Mouse (Mus musculus): ENCODE measurements around the gene Eci2.
"Not testable (repeated sequence)": the region's sequence is repeated elsewhere in the genome, so short reads cannot be mapped to it uniquely, and the experiment has no call there.

Gene Eci2

DNA sequence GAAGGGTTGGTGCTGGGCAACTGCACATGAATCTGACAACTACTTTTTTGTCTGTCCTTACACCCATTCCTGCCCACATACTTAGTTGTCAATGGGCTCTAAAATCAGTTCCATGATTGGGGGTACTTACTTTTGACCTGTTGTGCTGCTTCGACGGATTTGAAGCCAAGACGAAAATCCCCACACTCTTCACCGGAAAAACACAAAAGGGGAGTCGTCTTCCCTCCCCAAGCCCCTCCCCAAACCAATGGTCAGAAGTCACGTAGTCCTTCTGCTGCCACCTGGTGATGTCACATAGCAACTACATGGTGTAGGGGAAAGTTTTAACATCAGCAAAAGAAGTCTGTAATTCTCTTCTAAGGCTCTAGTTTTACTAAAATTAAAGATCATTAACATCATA, at the start of gene Eci2:
Eci2 (minus strand) TSS at position 218 of the 400 bp plus-strand sequence.
- DNase-seq (ENCODE audit: low spot score), result peak; percentile 32

DNA sequence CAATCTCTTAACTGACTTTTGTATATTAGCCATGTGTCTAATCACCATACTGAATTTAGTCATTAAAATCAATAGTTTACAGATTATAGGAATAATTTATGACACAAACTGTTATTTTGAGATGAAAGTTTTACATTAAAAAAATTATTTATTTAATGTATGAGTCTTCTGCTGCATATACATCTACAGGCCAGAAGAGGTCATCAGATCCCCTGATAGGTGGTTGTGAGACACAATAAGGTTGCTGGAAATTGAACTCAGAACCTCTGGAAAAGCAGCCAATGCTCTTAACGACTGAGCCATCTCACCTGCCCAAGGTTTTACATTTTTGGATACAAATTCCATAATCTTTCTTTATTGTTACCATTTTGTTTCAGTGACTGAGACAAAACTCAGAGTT, 48.0 kb upstream of the Eci2 start:
- DNase-seq (ENCODE audit: low spot score), result no peak

DNA sequence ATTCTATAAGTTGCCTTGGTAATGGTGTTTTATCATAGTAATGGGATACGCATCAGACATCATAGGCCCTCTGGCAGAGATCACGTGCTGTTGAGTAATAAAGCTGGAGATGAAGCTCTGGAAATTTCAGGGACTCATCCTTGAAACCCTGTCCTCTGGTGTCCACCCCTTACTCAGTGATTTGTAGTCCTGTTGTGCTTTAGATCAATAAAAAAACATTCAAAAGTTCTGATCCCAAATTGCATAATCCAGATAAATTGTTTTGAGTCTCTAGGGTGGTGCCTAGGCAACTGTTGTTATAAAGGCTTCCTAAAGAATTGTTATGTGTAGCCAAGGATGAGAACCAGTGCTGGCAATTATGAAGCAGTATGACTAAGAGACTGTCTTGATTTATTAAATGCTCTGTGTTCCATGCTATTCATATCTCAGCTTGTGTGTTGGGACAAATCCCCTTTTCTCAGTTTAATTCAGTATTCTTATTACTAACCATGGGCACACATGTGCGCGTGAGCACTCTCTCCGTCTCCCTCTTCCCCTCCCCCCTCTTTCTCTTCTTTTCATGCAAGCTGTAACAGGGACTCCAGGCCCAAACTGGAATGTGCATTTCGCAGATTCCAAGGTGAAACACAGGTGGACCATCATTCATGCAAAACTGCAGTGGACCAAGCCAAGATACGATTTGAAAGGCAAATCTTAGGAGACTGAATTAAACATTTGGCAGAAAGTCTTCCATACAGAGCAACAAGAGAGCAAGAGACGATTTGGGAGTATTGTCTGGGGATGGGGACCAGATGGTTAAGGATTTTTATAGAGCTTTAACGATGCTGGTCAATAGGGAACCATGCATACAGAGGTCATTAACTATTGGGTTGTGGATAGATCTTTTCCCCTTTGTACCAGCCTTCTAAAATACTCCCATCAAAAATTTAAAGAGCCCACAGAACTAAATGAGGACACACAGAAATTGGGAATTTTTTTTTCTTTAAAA, 43.9 kb upstream of the Eci2 start:
- DNase-seq (ENCODE audit: low spot score), result no peak

DNA sequence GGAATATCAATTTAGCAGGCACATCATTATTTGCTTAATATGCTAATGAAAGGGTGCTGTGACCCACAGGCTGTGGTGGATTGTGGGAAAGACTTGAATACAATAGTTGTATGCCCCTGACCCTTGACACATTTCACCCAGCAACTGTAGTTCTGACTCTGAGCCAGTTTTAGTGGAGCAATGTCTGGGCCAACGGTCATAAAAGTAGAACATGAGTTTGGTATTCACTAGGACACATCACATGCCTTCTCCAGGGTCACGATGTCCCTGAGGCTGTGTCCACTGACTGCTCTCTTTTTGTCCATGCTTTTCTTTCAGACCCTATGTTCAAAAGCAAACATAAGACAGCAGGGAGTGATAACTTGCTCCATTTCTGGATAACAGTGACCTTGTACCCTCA, 40.2 kb upstream of the Eci2 start:
- DNase-seq (ENCODE audit: low spot score), result no peak

DNA sequence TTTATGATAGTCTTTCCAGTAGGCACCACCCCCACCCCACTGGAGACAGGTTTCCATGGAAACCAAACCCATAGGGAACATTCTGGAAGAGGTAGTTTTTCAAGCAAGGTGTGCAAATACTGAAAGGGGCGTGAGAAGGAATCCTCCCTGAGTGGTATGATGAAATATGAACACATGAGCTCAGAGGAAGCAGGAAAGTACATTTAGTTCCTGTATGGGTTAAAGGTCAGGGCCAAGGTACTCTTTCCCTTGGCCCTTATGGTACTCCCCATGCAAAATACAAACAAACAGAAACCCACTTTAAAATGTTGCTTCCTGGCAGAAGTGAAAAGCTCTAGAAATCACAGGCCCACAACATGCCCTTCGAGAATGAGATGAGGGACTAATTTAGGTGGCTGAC, 39.1 kb upstream of the Eci2 start:
- no peak for DNase-seq (ENCODE audit: low spot score)

DNA sequence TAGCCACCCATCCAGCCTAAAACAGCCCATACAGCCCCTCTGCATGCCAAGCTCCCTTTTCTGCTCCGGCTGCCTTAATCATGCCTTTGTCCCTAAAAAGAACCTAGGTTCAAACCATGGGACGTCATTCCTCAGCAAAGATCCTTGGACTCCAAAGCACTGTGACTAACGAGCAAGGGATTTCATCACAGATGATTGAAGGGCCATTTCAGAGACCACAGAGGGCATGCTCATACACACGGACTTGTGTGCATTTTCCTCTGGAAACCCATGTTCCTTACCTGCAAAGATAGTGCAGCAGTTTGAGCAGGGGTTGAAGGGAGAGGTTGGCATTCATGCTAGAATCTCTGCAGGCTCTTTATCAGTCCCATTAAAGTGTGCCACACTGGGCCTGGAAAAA, 37.5 kb upstream of the Eci2 start:
- no peak for DNase-seq (ENCODE audit: low spot score)

DNA sequence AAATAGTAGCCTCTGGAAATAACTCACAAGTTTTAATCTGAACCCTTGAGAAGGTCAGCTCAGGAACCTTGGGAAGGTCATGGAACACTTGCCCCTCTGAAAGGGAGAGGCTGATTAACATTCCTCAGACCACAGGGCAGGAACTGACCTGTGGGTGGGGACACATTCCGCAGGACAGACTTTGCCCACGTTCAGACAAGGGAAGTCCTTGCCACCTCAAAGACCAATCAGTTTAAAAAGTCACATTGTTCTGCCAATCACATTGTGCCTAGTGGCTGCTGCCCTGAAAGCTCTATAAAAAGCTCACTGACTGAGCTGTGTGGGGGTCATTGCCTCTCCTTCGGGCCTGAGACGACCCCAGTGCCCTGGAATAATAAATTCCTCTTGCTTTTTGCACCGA, 31.2 kb upstream of the Eci2 start:
- DNase-seq (ENCODE audit: low spot score), result no peak

DNA sequence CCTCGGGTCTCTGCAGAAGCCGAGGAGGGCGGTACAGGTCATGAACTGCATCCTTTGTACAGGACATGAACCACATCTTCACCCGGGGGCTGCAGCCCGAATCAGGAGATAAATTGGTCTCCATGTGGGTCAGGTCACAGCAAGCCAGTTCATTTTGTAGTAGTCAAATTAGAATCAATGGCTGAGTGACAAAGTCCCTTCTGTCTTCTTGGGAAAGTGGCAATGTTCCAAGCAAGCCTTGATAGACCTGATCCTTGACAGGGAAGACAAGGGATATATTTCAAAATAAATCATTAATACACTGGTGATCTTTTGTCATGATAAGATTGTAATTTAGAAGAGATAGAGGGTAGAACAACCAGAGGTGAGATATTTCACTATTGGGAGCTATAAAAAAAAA, 9.6 kb upstream of the Eci2 start:
- DNase-seq (ENCODE audit: low spot score), result no peak

DNA sequence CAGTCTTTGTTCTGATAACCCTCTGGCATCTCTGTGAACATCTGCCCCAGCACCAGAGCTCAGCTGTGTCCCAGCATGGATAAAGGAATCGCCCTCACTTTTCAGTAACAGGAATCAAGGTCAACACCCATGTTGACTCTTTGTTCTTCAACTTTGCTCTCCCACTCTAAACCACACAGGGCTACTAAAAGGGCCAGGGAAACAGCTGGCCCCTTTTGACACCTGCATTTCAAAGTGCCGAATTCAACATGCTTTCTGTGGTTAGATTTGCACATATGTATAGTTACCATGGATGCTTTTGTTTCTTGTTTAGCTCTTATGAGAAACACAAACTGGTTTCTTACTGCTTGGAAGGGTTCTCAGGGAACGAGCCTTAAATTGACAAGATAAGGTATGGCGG, 8.8 kb upstream of the Eci2 start:
- no peak for DNase-seq (ENCODE audit: low spot score)

DNA sequence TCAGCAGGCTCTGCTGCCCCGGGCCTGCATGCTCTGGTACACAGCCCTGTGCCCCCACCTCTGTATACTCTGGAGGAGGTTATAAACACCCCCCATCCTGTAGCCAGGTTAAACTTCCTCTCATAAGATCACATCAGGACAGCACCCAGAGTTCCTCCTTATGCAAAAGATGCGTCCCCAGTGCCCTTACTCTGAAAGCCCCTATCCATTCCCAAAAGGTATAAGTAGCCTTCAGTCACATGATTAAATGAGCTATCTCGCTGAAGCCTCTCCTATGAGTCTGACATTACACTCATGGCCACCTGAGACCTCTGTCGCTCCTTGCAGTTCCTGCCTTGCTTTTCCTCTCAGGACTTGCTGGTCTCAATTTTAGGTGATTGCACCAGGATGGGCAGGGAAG, 6.7 kb upstream of the Eci2 start:
- no peak for DNase-seq (ENCODE audit: low spot score)

DNA sequence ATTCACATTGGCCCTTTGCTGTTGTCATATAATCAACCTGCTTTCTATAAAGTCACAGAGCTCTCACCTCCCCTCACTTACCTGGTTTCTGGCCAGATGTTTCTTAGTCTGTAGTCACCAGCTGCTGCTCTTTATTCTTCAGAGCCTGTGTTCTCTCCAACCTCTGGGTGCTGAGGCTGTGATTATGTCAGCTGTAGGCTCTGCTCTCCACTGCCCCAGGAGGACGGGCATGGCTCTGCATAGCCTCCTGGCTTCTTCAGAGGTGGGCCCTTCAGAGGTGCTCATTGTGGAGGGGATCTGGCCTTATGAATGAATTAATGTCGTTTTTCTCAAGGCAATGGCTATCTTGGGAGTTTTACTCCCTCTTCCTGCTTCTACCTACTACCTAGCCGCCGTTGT, 4.8 kb upstream of the Eci2 start:
- no peak for DNase-seq (ENCODE audit: low spot score)

DNA sequence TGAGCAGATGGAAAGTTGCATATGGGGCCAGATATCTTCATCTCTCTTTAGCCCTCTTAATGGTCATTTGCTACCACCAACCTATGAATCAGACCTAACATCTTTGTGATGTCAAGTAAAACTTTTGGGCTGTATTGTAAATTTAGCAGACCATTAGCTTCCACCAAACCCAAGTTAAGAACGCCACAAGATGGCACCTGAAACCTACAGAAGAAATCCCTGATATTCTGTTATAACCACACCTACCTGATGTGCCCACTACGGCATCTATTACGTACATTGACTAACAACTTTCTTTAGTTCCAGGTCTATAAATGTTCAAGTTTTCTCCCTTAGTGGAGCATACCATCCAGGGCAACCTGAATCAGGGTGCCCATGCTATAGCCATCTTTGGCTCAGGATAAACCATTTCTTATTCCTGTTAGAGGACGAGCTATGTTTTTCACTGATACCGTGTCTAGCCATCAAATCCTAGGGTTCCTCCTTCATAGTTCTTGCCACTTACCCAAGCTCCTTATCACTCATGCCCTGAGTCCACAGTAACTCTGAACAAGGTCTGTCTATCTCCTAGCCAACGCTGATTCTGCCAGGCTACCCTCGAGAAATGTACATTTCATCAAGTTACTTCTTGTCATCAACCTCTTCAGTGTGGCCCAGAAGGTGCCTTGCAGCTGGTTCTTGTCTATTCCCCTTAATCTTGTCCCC, 4.2 kb upstream of the Eci2 start:
- no peak for DNase-seq (ENCODE audit: low spot score)

DNA sequence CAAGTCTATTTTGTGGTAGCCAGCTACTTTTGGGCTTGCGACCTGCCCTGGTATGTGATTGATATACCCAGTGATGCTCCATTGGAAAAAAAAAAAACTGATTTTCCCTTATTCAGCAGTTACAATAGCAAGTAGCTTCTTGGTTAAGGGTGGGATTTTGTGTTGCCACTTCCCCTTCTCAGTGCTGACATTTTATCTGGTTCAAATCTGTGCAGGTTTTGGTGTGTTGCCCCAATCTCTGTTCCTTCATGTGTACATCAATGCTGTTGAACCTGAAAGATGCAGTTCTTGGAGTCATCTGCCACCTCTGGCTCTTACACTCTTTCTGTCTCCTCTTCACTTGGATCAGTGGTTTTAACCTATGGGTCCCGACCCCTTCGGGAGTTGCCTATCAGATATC, 1.5 kb upstream of the Eci2 start:
- DNase-seq (ENCODE audit: low spot score), result no peak

DNA sequence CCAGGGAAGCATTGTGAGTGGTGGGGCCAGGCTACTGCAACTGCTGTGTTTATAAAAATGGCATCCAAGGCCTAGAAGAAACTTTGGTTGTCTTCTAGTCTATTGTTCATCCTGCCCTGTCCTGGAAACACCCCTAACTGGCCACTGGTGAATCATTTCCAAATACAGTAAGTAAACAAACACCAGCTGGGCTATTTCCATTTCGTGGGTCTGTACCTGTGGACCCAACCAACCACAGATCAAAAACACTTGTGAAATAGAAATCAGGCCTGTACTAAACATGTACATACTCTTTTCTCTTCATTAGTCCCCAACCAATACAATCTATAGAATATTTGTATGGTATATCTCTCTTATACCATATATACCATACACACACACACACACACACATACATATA, 3.5 kb downstream of the Eci2 start:
- DNase-seq (ENCODE audit: low spot score), result not testable (repeated sequence)

DNA sequence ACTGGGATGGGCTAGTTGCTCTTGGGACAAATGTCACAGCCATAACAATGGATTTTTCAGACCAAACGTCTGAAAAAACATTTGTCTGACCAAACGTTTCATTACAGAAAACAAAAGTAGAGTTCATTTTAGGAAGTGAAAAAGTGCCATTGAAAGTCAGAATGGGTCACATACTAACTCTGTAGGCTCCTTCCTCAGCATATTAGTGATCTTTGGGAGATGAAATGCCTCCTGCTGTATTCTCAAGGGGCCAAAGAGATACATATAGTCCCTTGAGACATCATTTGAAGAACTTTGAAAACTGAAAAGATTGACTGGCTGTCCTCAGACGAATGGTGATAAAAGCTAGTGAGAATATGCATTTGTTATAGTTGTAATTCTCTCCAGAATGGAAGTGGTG, 6.5 kb downstream of the Eci2 start:
- DNase-seq (ENCODE audit: low spot score), result no peak

DNA sequence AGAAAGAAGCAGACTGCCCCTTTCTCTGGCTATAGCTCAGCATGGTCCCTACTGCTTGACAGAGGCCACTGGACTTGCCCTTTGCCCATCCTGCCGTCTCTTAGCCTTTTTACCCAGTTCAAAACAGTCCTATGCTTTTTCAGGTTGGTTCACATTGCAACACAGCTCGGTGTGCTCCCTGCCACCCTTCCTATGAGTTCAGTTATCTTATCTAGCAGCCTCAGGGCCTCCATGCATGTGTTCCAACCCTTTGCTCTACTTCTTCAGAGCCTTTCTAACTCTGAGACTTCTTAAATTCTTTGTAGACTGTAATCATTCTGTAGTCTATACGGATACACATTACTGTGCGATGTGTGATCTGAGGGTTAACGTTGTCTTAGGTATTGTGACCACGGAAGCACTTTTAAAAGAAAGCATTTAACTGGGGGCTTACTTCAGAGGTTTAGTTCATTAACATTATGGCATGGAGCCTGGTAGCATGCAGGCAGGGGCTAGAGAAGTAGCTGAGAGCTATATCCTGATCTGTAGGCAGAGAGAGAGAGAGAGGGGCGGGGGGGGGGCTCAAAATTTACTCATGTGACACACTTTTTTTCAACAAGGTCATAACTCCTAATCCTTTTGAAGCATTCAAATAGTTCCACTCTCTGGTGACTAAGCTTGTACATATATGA, 7.9 kb downstream of the Eci2 start:
- DNase-seq (ENCODE audit: low spot score), result no peak

DNA sequence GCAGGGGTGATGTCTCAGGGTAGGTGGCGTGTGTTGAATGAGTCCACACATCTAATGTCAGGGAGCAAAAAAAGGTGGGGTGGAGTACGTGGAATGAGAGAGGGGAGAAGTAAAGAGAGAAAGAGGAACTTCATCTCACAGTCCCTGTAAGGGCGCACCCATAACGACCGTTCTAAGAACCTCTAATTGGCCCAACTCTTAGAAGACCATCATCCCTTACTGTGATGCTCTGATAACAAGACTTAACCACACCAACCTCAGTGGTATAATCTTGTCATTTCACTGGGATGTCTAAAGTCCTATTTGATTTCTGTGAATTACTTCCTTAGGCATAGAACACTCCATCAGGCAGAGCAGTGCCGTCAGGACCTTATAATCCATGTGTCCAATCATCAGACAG, 9.5 kb downstream of the Eci2 start:
- no peak for DNase-seq (ENCODE audit: low spot score)

DNA sequence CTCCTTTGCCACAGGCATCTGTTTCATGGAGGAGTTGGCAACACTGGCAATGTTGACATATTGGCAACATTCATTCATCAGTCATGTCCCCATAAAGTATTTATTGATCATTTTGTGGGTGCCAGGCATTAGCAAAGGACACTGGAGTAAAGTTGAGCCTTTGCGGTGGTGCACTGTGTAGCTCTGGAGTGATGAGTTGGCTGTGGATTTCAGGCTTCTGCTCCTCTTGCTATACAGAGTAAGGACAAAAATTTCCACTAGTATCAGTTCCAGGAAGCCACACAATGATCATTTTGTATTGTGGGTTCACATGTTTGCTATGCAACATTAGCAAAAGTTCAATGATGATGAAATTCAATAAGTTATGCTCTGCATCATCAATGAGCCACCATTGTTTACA, 10.8 kb downstream of the Eci2 start:
- DNase-seq (ENCODE audit: low spot score), result no peak

DNA sequence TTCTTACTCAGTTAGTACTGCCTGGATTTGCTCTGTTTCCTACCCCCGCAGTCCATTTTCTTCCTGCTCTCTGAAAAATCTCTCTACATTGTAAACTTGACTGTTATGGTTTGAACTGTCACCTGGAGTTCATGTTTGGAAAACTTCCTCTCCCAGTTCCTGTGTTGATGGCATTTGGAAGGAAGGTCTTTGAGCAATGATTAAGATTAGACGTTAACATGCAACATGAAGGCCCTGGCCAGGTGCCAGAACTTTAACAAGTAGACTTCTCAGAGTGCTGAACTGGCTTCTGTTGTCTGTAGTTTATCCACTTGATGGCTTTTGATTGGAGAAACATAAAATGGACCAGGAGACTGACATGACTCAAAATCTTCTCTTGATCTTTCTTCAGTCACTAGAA, 31.0 kb downstream of the Eci2 start:
- DNase-seq (ENCODE audit: low spot score), result no peak

DNA sequence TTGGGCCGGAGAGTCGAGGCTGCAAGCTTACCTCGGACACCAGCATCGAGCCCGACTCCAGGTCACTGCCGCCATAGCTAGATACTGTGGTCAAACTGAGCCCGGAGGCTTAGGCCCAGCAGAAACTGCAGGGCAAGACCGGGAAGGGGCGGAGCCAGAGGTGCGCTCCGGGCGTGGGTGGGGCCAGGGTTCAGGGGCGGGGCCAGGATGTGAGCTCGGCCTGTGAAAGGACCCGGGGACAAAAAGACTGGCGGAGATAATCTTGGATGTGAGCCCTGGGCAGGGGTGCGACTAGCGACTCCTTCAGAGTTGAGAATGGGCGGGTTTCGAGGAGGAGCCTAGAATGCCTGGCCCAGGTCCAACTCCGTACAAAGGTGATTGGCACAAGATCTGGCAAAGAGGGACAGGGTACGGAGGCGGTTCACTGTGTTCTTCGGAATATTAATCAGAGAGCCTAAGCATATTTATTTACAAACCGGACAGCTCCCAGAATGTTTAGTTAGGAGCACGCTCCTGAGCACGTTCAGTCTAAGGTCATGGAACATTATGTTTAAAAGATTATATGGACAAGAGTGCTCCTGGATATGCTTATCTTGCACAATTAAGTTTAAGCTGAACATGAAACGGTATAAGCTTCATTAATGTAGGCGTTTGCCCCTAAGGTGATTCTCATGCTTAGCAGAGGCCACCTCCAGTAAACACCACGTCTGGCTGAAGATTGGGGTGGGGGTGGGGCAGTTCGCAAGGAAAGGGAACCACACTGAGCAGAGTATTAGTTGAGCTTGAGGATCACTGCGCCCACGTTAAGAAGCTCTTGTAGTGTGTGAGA, 32.7 kb downstream of the Eci2 start:
- DNase-seq (ENCODE audit: low spot score), result peak; percentile 96

DNA sequence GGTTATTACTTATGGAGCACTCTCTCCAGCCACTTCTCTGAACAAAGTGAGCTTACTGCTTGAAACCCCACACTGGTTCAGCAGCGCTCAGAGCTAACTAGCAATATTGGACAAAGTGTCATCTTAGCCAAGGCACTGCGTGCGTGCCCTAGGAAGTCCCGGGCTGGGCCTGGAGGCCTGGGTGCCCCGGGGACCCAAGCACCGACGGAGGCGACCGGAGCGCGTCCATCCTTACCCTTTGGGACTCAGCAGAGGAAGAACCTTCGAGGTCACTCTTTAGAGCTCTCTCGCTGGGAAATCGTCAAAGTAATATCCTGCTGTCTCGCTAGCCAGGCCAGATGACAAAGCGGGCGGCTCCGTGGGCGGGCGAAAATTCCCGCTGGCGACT, 33.3 kb downstream of the Eci2 start:
- no peak for DNase-seq (ENCODE audit: low spot score)

DNA sequence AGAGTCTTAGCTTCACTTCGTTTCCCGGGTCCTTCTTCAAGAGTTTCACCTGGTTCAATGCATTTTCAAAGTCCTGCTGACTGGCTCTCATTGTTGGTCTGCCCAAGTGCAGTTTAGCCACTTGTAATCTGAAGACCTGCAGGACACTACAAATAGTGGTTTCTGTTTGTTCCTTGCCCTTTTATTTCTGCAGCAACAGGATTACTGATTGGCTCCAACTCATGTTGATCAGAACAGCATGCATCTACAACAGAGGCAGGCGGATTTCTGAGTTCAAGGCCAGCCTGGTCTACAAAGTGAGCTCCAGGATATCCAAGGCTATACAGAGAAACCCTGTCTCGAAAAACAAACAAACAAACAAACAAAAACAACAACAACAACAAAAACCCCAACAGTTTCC, 33.8 kb downstream of the Eci2 start:
- DNase-seq (ENCODE audit: low spot score), result no peak

Measured in urinary bladder, postnatal 14 days (tissue).